In the genomic region with DNA sequence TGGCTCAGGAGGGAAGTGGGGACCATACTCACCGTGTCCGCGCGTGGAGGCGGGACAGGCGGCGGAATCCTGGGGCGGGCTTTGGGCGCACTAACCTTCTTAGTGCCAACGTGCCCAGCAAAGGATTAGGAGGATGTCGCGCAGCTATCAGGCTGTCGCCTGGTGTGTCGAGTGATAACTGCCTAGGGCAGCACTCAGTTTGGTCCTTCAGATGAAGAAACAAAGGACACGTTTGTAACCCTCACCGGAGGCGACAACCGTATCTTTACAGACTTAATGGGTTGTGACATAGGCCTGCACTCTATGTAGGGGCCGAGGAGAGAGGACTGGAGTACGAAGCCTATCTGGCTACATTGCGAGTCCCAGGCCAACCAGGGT, we compare ENCODE assay signal across 8 mouse cellular contexts. TPM values are rescaled to one million over a fixed set of nuclear protein-coding genes. Genes with fewer than 3 reads are reported as not detected.
A peak's percentile ranks its signal among the peaks of the same experiment; 100 is the strongest.
DNase-seq lines count a peak whose midpoint lies in the region; ATAC-seq and TF ChIP-seq lines count a peak whose summit lies in the region.

No protein-coding gene starts in this region.

- no peak for TF ChIP-seq CTCF in G1E (IDR thresholded peaks at IDR 0.05; ENCODE audit: low read depth, low read length)

- peak; percentile 43; the same call in 1 of the 2 replicates for ATAC-seq in heart, embryonic 14.5 days (ENCODE audit: insufficient number of reproducible peaks, insufficient read depth, low FRiP score, low read depth)
- no peak for ATAC-seq in G1E (ENCODE audit: extremely low read depth, insufficient number of reproducible peaks, low FRiP score, poor library complexity, severe bottlenecking)
- ATAC-seq in granulocyte monocyte progenitor cell, adult 5-6 weeks (replicated peaks; ENCODE audit: poor library complexity, severe bottlenecking) = peak; percentile 29; the same call in 1 of the 2 replicates
- no peak for ATAC-seq in activated CD4-positive, CD25-positive, alpha-beta regulatory T cell, adult 4 months

- H3K4me2 ChIP-seq in heart, embryonic 14.5 days (ENCODE audit: low read length) = peak overlapping the region; percentile 59

- H3K4me3 ChIP-seq in heart, embryonic 14.5 days (ENCODE audit: control insufficient read depth in 1 of 2, insufficient read depth in 1 of 2, low read depth in 1 of 2, low read length in 2 of 2) = peak overlapping the region; percentile 59 to 64
- peak overlapping the region; percentile 93 for H3K4me3 ChIP-seq in G1E (ENCODE audit: low read depth, low read length)
- H3K4me3 ChIP-seq in megakaryocyte, embryonic 14.5 days (replicated peaks) = peak overlapping the region; percentile 95

- peaks cover 0 to 3% of the 10 kb centered on the region in 2 experiments; a peak in 2 of 4 replicates for H3K4me1 ChIP-seq in heart, embryonic 14.5 days (ENCODE audit: control insufficient read depth in 2 of 2, insufficient read depth in 2 of 2, low read length in 2 of 2)
- peaks cover 58% of the 10 kb centered on the region for H3K4me1 ChIP-seq in G1E (ENCODE audit: insufficient read depth, low read depth, low read length)
- peaks cover 76% of the 10 kb centered on the region for H3K4me1 ChIP-seq in megakaryocyte, embryonic 14.5 days

- 3% methylated on average over 21 of the region's 21 CpGs for WGBS in heart, embryonic 14.5 days

- H3K9me3 ChIP-seq in heart, embryonic 14.5 days (ENCODE audit: control insufficient read depth, low read length) = no peaks in the 10 kb centered on the region
- no peaks in the 10 kb centered on the region for H3K9me3 ChIP-seq in G1E (replicated peaks)
- no peaks in the 10 kb centered on the region for H3K9me3 ChIP-seq in megakaryocyte, embryonic 14.5 days

- no peak overlapping the region for H3K27ac ChIP-seq in heart, embryonic 14.5 days (replicated peaks in 1 of 2; ENCODE audit: control insufficient read depth in 1 of 2, insufficient read depth in 1 of 2, low read depth in 2 of 2, low read length in 2 of 2)

- DNase-seq in heart, adult 18-20 months = no peak
- DNase-seq in G1E (ENCODE audit: low spot score) = no peak
- DNase-seq in right cerebral cortex, postnatal 4 days = no peak
- DNase-seq in adrenal gland, adult 18-20 months (ENCODE audit: low spot score in 2 of 2) = no peak

- peak overlapping the region; percentile 42 for H3K9ac ChIP-seq in heart, embryonic 14.5 days (ENCODE audit: low read length)

- H3K36me3 ChIP-seq in heart, embryonic 14.5 days (ENCODE audit: control insufficient read depth, insufficient read depth, low read length) = no peaks in the 10 kb centered on the region
- H3K36me3 ChIP-seq in G1E (replicated peaks) = peaks cover 7% of the 10 kb centered on the region
- H3K36me3 ChIP-seq in megakaryocyte, embryonic 14.5 days (replicated peaks; ENCODE audit: low read length) = peaks cover 1% of the 10 kb centered on the region

- no peaks in the 10 kb centered on the region for H3K27me3 ChIP-seq in heart, embryonic 14.5 days (ENCODE audit: control insufficient read depth, insufficient read depth, low read length)
- H3K27me3 ChIP-seq in G1E (ENCODE audit: insufficient read depth, low read length) = 0 out of 2 replicates have a peak, but pooled peaks cover 3% of the 10 kb centered on the region
- no peaks in the 10 kb centered on the region for H3K27me3 ChIP-seq in megakaryocyte, embryonic 14.5 days (replicated peaks)

RNA-seq across cellular contexts. Expression of a gene that starts 0.4 kb away (rescaled TPM):
- 1.1 and 2.9 TPM in 2 replicates for polyA plus RNA-seq in heart, embryonic 14.5 days (2014; fragmentation: Nextera tagmentation; extraction: Ambion mirVana)
- total RNA-seq in heart, adult 18-20 months (2021) = 1 to 10 TPM; 2.0 to 2.4 TPM
- total RNA-seq in G1E (2014; fragmentation: Nextera tagmentation) (6.0 and 13.8 TPM in 2 replicates), G1E (2017) (3.4 and 3.9 TPM in 2 replicates)
- 11.3 and 13.2 TPM in 2 replicates for polyA plus RNA-seq in G1E (2012)
- 14.4 and 30.2 TPM in 2 replicates for total RNA-seq in granulocyte monocyte progenitor cell, adult 5-6 weeks (2014; fragmentation: Nextera tagmentation)
- 4.8 and 11.2 TPM in 2 replicates for total RNA-seq in granulocyte monocyte progenitor cell, adult 5-6 weeks (2017)
- 69.8 and 175 TPM in 2 replicates for polyA plus RNA-seq in megakaryocyte, embryonic 14.5 days (2012; ENCODE audit: insufficient read depth, low replicate concordance)
- 10 to 100 TPM; 33.7 to 34.2 TPM for polyA plus RNA-seq in activated CD4-positive, CD25-positive, alpha-beta regulatory T cell, adult 4 months (2017; shearing (Covaris generic))
- 10 to 100 TPM in 1 of 2 experiments, 1 to 10 TPM in 1; 8.7 to 12.6 TPM for total RNA-seq in adrenal gland, adult 18-20 months (2021)

RNA-seq across cellular contexts. Expression of a gene that starts 7.8 kb away (rescaled TPM):
- polyA plus RNA-seq in heart, embryonic 14.5 days (2014; fragmentation: Nextera tagmentation; extraction: Ambion mirVana) = 10.7 and 16.4 TPM in 2 replicates
- 10 to 100 TPM in 1 of 2 experiments, 1 to 10 TPM in 1; 5.8 to 20.9 TPM for total RNA-seq in heart, adult 18-20 months (2021)
- total RNA-seq in G1E (2014; fragmentation: Nextera tagmentation) (1.7 and 2.0 TPM in 2 replicates), G1E (2017) (17.5 and 21.1 TPM in 2 replicates)
- polyA plus RNA-seq in G1E (2012) = 1.0 and 1.3 TPM in 2 replicates
- total RNA-seq in granulocyte monocyte progenitor cell, adult 5-6 weeks (2014; fragmentation: Nextera tagmentation) = 240 and 247 TPM in 2 replicates
- 259 and 330 TPM in 2 replicates for total RNA-seq in granulocyte monocyte progenitor cell, adult 5-6 weeks (2017)
- polyA plus RNA-seq in megakaryocyte, embryonic 14.5 days (2012; ENCODE audit: insufficient read depth, low replicate concordance) = 77.0 and 307 TPM in 2 replicates
- 1,000 to 10,000 TPM; 3,607 to 4,442 TPM for polyA plus RNA-seq in activated CD4-positive, CD25-positive, alpha-beta regulatory T cell, adult 4 months (2017; shearing (Covaris generic))
- 10 to 100 TPM; 14.0 to 19.9 TPM for total RNA-seq in adrenal gland, adult 18-20 months (2021)

RNA-seq across cellular contexts. Expression of a gene that starts 25.9 kb away (rescaled TPM):
- polyA plus RNA-seq in heart, embryonic 14.5 days (2014; fragmentation: Nextera tagmentation; extraction: Ambion mirVana) = 196 and 209 TPM in 2 replicates
- 10 to 100 TPM; 34.0 to 42.8 TPM for total RNA-seq in heart, adult 18-20 months (2021)
- total RNA-seq in G1E (2014; fragmentation: Nextera tagmentation) = 76.6 and 110 TPM in 2 replicates
- total RNA-seq in G1E (2017) = 98.4 and 105 TPM in 2 replicates
- polyA plus RNA-seq in G1E (2012) = 111 and 202 TPM in 2 replicates
- 841 and 871 TPM in 2 replicates for total RNA-seq in granulocyte monocyte progenitor cell, adult 5-6 weeks (2014; fragmentation: Nextera tagmentation)
- total RNA-seq in granulocyte monocyte progenitor cell, adult 5-6 weeks (2017) = 333 and 394 TPM in 2 replicates
- 1,646 and 1,679 TPM in 2 replicates for polyA plus RNA-seq in megakaryocyte, embryonic 14.5 days (2012; ENCODE audit: insufficient read depth, low replicate concordance)
- 1,000 to 10,000 TPM; 1,097 to 1,279 TPM for polyA plus RNA-seq in activated CD4-positive, CD25-positive, alpha-beta regulatory T cell, adult 4 months (2017; shearing (Covaris generic))
- 100 to 1,000 TPM in 1 of 2 experiments, 10 to 100 TPM in 1; 73.4 to 102 TPM for total RNA-seq in adrenal gland, adult 18-20 months (2021)

RNA-seq across cellular contexts. Expression of a gene that starts 42.1 kb away (rescaled TPM):
- polyA plus RNA-seq in heart, embryonic 14.5 days (2014; fragmentation: Nextera tagmentation; extraction: Ambion mirVana) = 0.12 TPM in 1 of 2 replicates, not detected in the other
- total RNA-seq in heart, adult 18-20 months (2021) = under 1 TPM in 1 of 2 experiments, not detected in 1; 0.08 TPM
- total RNA-seq in G1E (2014; fragmentation: Nextera tagmentation) (0.29 TPM in 1 of 2 replicates, not detected in the other), G1E (2017) (0.12 and 0.60 TPM in 2 replicates)
- 0.46 and 0.83 TPM in 2 replicates for polyA plus RNA-seq in G1E (2012)
- total RNA-seq in granulocyte monocyte progenitor cell, adult 5-6 weeks (2014; fragmentation: Nextera tagmentation) = 0.38 and 1.3 TPM in 2 replicates
- not detected in 2 replicates for total RNA-seq in granulocyte monocyte progenitor cell, adult 5-6 weeks (2017)
- not detected in 2 replicates for polyA plus RNA-seq in megakaryocyte, embryonic 14.5 days (2012; ENCODE audit: insufficient read depth, low replicate concordance)
- 10 to 100 TPM; 15.7 to 20.2 TPM for polyA plus RNA-seq in activated CD4-positive, CD25-positive, alpha-beta regulatory T cell, adult 4 months (2017; shearing (Covaris generic))
- total RNA-seq in adrenal gland, adult 18-20 months (2021) = under 1 TPM in 1 of 2 experiments, not detected in 1; 0.13 TPM

RNA-seq across cellular contexts. Expression of a gene that starts 49.1 kb away (rescaled TPM):
- not detected in 2 replicates for polyA plus RNA-seq in heart, embryonic 14.5 days (2014; fragmentation: Nextera tagmentation; extraction: Ambion mirVana)
- not detected for total RNA-seq in heart, adult 18-20 months (2021)
- total RNA-seq in G1E (2014; fragmentation: Nextera tagmentation) (not detected in 2 replicates), G1E (2017) (not detected in 2 replicates)
- not detected in 2 replicates for polyA plus RNA-seq in G1E (2012)
- total RNA-seq in granulocyte monocyte progenitor cell, adult 5-6 weeks (2014; fragmentation: Nextera tagmentation) = not detected in 2 replicates
- not detected in 2 replicates for total RNA-seq in granulocyte monocyte progenitor cell, adult 5-6 weeks (2017)
- polyA plus RNA-seq in megakaryocyte, embryonic 14.5 days (2012; ENCODE audit: insufficient read depth, low replicate concordance) = not detected in 2 replicates
- under 1 TPM; 0.33 to 0.37 TPM for polyA plus RNA-seq in activated CD4-positive, CD25-positive, alpha-beta regulatory T cell, adult 4 months (2017; shearing (Covaris generic))
- total RNA-seq in adrenal gland, adult 18-20 months (2021) = under 1 TPM in 1 of 2 experiments, not detected in 1; 0.32 TPM

Comparison
In these comparisons a context has a peak if more than half of its experiments do, and no peak if none do; other contexts are left out.
1. ATAC-seq: peak in heart, embryonic 14.5 days (single experiment) and granulocyte monocyte progenitor cell, adult 5-6 weeks (single experiment); none in G1E (single experiment) and activated CD4-positive, CD25-positive, alpha-beta regulatory T cell, adult 4 months (single experiment).
2. RNA of a gene that starts 7.8 kb away (total RNA-seq): 240 to 330 TPM in granulocyte monocyte progenitor cell, adult 5-6 weeks; 1.7 to 21.1 TPM in G1E, 5.8 to 20.9 TPM in heart, adult 18-20 months and 14.0 to 19.9 TPM in adrenal gland, adult 18-20 months; every median in the first group is over 10 times any median in the second.
3. Peak in every context shown above with its lines, with median percentiles within 50 percentile points of each other: H3K4me3 ChIP-seq.